Mouse (Mus musculus): ENCODE results near the gene Stk16.

Gene Stk16

GRCm38 (mm10) chr1:75210136-75211087, at the start of gene Stk16, which contains the start of gene Glb1l:
Gene Stk16 (plus strand): TSS chr1:75210838.
Gene Glb1l (minus strand): TSS chr1:75210813.
- DNase-seq (ENCODE audit: low spot score): peak; percentile 91

- no peak for DNase-seq (ENCODE audit: low spot score)
Measured at GRCm38 (mm10) chr1:75168093-75168471, 42.6 kb upstream of the Stk16 start.

GRCm38 (mm10) chr1:75168472-75169464, 41.9 kb upstream of the Stk16 start, which contains the start of gene Zfand2b:
Gene Zfand2b (plus strand): TSS chr1:75168646.
- DNase-seq (ENCODE audit: low spot score): peak; percentile 96

GRCm38 (mm10) chr1:75179334-75180104, 31.1 kb upstream of the Stk16 start:
- peak; percentile 83 for DNase-seq (ENCODE audit: low spot score)

- peak; percentile 90 for DNase-seq (ENCODE audit: low spot score)
Measured at GRCm38 (mm10) chr1:75180105-75180590, 30.5 kb upstream of the Stk16 start, which contains the start of gene Abcb6. Gene Abcb6 (minus strand): TSS chr1:75180392.

GRCm38 (mm10) chr1:75180741-75181140, 29.9 kb upstream of the Stk16 start:
- no peak for DNase-seq (ENCODE audit: low spot score)

GRCm38 (mm10) chr1:75181377-75181870, 29.2 kb upstream of the Stk16 start:
- DNase-seq (ENCODE audit: low spot score): no peak

GRCm38 (mm10) chr1:75182160-75182559, 28.5 kb upstream of the Stk16 start:
- no peak for DNase-seq (ENCODE audit: low spot score)

- no peak for DNase-seq (ENCODE audit: low spot score)
Measured at GRCm38 (mm10) chr1:75185495-75185894, 25.1 kb upstream of the Stk16 start.

- no peak for DNase-seq (ENCODE audit: low spot score)
Measured at GRCm38 (mm10) chr1:75187126-75187525, 23.5 kb upstream of the Stk16 start.

- no peak for DNase-seq (ENCODE audit: low spot score)
Measured at GRCm38 (mm10) chr1:75187914-75188483, 22.6 kb upstream of the Stk16 start.

GRCm38 (mm10) chr1:75190577-75190976, 20.1 kb upstream of the Stk16 start:
- no peak for DNase-seq (ENCODE audit: low spot score)

GRCm38 (mm10) chr1:75191258-75191621, 19.4 kb upstream of the Stk16 start:
- DNase-seq (ENCODE audit: low spot score): no peak

GRCm38 (mm10) chr1:75191622-75192402, 18.8 kb upstream of the Stk16 start, which contains the start of the genes Ankzf1 and Atg9a:
Gene Ankzf1 (plus strand): TSS chr1:75192151.
Gene Atg9a (minus strand): TSS chr1:75192196.
- peak; percentile 97 for DNase-seq (ENCODE audit: low spot score)

GRCm38 (mm10) chr1:75192452-75192851, 18.2 kb upstream of the Stk16 start:
- peak; percentile 46 for DNase-seq (ENCODE audit: low spot score)

- no peak for DNase-seq (ENCODE audit: low spot score)
Measured at GRCm38 (mm10) chr1:75201236-75201635, 9.4 kb upstream of the Stk16 start.

- no peak for DNase-seq (ENCODE audit: low spot score)
Measured at GRCm38 (mm10) chr1:75208967-75209678, 1.5 kb upstream of the Stk16 start.

GRCm38 (mm10) chr1:75211141-75211708, 587 bp downstream of the Stk16 start:
- no peak for DNase-seq (ENCODE audit: low spot score)

GRCm38 (mm10) chr1:75212542-75212941, 1.9 kb downstream of the Stk16 start:
- no peak for DNase-seq (ENCODE audit: low spot score)

Data from MN1 (cell line).